Mouse (Mus musculus): ENCODE measurements at regions not wholly inside any gene's neighbourhood (a gene's known extent, or its start where the extent isn't known, plus 50 kb on each side); places are given as distances from the start of the nearest gene placed in this dataset.
"Not testable (repeated sequence)": the region's sequence is repeated elsewhere in the genome, so short reads cannot be mapped to it uniquely, and the experiment has no call there.

DNA sequence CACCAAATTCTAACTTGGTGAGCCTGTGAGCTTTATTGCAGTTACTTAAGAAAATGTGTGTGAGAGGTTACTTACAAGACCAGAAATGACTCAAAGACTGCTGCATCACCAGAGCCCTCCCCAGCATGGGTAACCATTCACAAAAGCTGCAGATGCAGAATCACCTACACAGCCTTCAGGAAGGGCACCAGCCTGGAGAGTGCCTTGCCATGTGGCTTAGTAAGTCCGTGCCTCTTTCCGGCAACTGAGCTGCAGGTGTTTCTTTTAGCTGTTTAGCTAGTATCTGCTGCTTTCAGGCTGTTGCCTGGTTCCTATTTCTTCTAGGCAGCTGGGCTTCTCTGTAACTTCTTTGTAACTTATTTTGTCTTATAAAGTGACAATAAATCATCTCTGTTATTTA lies 213.2 kb upstream of the Stxbp6 start:
- DNase-seq (ENCODE audit: low spot score in 2 of 2) = no peak

GRCm38 (mm10) chr12:45256309-45256708 lies 181.8 kb upstream of the Stxbp6 start:
- DNase-seq (ENCODE audit: low spot score in 2 of 2) = no peak

DNA sequence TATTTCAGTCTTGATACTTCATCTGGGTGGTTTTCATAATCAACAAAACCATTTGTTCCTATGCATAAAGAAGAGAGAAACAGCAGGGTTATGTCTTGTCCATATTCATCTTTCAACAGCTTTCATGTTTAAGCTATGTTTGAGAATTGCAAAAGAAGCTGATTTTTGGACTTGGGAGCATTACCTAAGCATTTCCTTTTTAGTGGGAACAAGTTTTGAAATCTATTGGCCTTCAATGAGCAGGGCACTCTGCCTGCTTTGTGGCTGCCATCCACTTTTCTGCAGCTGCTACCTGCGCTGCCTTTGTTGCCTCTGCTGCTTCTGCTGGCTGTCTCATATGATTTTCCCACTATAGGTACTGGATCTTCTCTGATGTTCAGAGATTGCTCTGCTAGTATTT lies 136.6 kb upstream of the Stxbp6 start:
- no peak for DNase-seq (ENCODE audit: low spot score in 2 of 2)

- DNase-seq (ENCODE audit: low spot score in 2 of 2) = no peak
Measured at GRCm38 (mm10) chr12:45195304-45195920, 120.9 kb upstream of the Stxbp6 start.

- DNase-seq (ENCODE audit: low spot score in 2 of 2) = no peak
Measured at GRCm38 (mm10) chr12:45187149-45187548, 112.6 kb upstream of the Stxbp6 start.

- DNase-seq (ENCODE audit: low spot score in 2 of 2) = no peak
Measured at GRCm38 (mm10) chr12:45184510-45184909, 110.0 kb upstream of the Stxbp6 start.

DNA sequence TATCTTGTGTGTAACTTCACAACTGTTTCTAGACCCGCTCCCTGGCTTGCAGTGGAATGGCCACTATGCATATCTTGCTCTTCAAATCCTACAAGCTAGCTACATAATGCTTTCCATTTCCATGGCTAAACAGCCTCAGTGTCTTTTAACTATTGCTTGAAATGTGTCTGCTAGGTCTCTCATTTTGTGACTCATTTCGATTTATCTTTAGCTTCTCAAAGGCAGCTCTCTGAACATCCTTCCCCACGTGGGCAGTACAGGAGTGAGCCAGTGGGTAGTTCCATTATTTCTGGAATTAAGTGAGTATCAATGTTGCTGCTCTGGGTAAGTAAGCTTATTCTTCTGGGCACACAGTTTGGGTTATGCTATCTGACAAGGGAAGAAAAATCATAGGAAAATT lies 102.9 kb upstream of the Stxbp6 start:
- no peak for DNase-seq (ENCODE audit: low spot score in 2 of 2)

DNA sequence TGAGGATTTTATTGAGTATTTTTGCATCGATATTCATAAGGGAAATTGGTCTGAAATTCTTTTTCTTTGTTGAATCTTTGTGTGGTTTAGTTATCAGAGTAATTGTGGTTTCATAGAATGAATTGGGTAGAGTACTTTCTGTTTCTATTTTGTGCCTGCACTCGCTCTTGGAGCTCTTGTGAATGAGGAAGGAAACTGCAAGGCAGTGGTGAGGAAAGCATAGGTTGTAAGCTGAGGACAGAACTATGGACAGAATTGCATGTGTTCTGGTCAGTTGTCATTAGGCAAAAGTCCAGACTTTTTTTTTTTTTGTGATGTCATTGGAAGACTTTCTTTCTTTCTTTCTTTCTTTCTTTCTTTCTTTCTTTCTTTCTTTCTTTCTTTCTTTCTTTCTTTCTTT lies 100.8 kb upstream of the Stxbp6 start:
- DNase-seq (ENCODE audit: low spot score in 2 of 2) = not testable (repeated sequence)

DNA sequence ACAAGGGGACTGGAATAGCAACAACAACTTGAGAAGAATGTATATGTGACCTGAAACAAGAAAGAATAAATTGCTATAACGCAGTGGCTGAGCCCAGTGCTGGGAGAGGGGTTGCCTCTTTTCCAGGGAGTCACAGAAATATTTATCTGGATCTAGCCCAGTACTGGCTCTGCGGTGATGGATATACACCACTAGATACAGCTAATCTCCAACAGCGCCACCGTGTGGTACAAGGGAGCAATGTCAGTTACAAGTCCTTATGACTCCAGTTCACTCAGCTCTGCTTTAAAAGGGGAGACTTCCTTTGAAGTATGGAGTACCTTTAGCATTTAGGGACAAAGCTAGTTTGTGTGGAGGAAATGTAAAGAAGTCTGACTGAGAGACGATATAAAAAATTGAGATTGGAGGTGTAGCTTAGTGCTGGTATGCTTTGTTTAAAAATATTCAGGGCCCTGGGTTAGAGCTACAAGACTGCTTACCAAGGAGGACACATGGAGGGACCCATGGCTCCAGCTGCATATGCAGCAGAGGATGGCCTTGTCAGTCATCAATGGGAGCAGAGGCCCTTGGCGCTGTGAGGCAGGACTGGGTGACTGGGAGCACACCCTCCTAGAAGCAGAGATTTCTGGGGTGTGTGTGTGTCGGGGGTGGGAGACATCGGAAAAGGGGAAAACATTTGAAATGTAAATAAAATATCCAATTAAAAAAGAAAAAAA lies 97.6 kb upstream of the Stxbp6 start:
- peak; percentile 27 to 28 for DNase-seq (ENCODE audit: low spot score in 2 of 2)

GRCm38 (mm10) chr12:45162011-45162410 lies 87.5 kb upstream of the Stxbp6 start:
- no peak for DNase-seq (ENCODE audit: low spot score in 2 of 2)

DNA sequence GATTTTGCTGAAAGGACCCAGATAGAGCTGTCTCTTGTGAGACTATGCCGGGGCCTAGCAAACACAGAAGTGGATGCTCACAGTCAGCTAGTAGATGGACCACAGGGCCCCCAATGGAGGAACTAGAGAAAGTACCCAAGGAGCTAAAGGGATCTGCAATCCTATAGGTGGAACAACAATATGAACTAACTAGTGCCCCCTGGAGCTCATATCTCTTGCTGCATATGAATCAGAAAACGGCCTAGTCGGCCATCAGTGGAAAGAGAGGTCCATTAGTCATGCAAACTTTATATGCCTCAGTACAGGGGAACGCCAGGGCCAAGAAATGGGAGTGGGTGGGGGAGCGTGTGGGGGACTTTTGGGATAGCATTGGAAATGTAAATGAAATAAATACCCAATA lies 87.1 kb upstream of the Stxbp6 start:
- DNase-seq (ENCODE audit: low spot score in 2 of 2) = not testable (repeated sequence)

DNA sequence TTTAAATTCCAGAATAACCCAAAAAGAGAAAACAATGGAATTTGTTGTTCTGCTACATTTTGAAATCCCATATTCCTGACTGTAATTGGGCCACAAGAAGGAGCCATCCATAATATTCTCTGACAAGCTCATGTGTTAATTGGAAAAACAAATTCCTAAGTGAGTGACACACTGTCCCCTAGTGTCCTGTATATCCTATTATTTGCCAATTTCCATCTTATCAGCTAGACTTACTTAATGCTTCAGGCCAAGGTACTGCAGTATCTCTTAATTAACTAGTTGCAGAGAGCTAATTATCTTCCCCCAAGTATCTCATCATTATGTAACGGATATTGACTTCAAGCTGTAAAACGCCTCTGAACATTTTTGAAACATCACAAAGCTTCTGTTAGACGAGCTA lies 84.5 kb upstream of the Stxbp6 start:
- DNase-seq (ENCODE audit: low spot score in 2 of 2) = no peak

DNA sequence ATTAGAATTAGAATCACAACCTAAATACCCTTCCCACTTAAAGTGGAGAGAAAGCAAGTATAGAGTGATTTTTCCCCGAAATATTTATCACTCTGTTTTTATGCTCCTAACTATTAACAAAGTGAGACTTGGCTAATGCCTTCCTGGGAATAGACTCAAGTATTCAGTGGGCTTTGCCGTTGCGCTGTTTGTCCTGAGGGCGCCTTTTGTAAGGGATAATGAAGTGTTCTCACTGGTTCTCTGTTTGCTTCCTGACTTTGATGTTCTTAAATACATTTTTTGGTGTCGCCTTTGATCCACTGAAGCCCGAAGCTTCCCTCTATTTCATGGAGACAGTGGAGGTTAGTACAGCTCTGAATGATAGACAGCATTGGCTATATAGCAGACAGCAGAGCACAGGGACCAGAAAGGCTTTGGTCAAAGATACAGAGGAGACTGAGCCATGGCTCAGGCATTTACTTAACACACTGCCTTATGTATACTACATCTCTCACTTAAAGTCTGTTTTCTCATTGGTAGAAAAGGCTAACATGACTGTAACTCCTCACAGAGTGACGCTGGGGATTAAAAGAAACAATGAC lies 63.0 kb upstream of the Stxbp6 start:
- DNase-seq (ENCODE audit: low spot score in 2 of 2) = no peak

GRCm38 (mm10) chr12:45133415-45133814 lies 58.9 kb upstream of the Stxbp6 start:
- DNase-seq (ENCODE audit: low spot score in 2 of 2) = no peak

GRCm38 (mm10) chr12:45131139-45131538 lies 56.6 kb upstream of the Stxbp6 start:
- DNase-seq (ENCODE audit: low spot score in 2 of 2) = no peak

- DNase-seq (ENCODE audit: low spot score in 2 of 2) = no peak
Measured at GRCm38 (mm10) chr12:45125866-45126265, 51.4 kb upstream of the Stxbp6 start.
